Mouse (Mus musculus) ES-Bruce4 (cell line): ENCODE measurements at regions not wholly inside any gene's neighbourhood (a gene's known extent, or its start where the extent isn't known, plus 50 kb on each side); places are given as distances from the start of the nearest gene placed in this dataset.

Experiments
- CTCF ChIP-seq: IDR thresholded peaks from one replicate; pipeline ENCODE4 v1.8.1; 2011; ENCODE audit warnings: low read depth, low read length
- EP300 ChIP-seq: IDR thresholded peaks from 2 replicates; pipeline ENCODE4 v1.6.1; 2011; ENCODE audit warnings: low read depth, low read length; ENCODE audit not compliant: insufficient read depth
- POLR2A ChIP-seq: IDR thresholded peaks from one replicate; pipeline ENCODE4 v1.8.1; 2011; ENCODE audit warnings: low read length; ENCODE audit not compliant: insufficient read depth

DNA sequence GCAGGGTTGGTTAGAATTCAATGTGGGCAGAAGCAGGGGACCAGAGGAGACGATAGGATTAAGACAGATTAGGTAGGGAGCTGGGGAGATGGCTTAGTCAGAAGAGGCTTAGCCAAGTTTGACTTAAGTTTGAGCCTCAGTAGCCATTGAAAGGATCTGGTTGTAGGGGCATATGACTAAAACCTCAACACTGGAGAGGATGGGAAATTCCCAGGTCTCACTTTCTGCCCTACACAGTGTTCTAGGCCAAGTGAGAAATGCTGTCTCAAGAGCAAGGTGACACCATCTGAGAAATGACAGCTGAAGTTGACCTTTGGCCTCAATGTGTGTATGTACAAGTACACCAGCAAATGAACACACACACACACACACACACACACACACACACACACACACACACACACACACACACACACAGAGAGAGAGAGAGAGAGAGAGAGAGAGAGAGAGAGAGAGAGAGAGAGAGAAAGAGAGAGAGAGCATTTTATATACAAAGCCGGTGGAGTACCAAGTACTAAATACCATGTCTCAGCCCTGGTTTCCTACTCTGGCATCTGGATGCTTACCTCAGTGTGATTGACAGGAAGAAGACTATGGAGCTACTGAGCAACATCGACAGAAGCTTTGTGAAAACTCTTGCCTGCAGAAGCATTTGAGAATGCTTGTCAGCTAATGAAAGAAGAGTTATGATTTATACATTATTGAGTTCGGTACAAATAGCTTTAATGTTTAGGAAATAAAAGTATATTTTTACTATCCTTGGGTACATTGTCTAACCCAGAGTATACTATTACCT lies 85.3 kb upstream of the 4933412E24Rik start:
- no peak for TF ChIP-seq CTCF
- TF ChIP-seq POLR2A: no peak
- TF ChIP-seq EP300: no peak
